12 mouse cellular contexts compared by ENCODE assay signal in the genomic region with DNA sequence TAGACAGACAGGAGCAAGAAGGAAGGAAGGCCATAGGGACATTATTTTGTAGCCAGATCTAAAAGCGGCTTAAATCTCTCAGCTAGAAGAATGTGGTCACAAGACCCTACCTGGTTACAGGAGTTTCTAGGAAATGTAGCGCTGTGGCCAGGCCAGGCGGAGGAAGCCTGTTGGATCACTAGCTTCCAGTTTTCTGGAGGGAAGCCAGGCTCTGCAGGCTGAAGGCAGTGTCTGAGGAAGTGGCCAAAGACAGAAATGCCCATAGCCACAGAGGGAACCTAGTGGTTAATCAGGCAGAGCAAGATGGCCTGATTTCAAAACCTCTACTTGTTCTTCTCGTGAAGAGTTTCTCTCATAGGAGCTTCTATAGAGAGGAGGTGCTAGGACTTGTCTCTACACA.
A peak's percentile ranks its signal among the peaks of the same experiment; 100 is the strongest.
DNase-seq lines count a peak whose midpoint lies in the region; TF ChIP-seq lines count a peak whose summit lies in the region.
"Had no signal": no experiment of that assay in that cellular context is flagged by ENCODE, and none has a peak within 500 bp of the region (broad histone marks: within the 10 kb centered on the region; RNA-seq: fewer than 3 reads in every experiment).

No protein-coding gene starts in this region.

- peaks cover 5% of the 10 kb centered on the region; the same call in 1 of the 2 replicates for H3K4me1 ChIP-seq in cerebellum, adult 2 months (ENCODE audit: control insufficient read depth, insufficient read depth, low read length)
- H3K4me1 ChIP-seq: megakaryocyte, embryonic 14.5 days had no signal

- no peak overlapping the region for H3K4me3 ChIP-seq in cerebellum, adult 2 months (replicated peaks; ENCODE audit: insufficient read depth, low read depth, low read length)
- H3K4me3 ChIP-seq: heart, adult 2 months; left cerebral cortex, adult 2 months; megakaryocyte, embryonic 14.5 days; neural tube, embryonic 12.5 days had no signal

- no peak for TF ChIP-seq CTCF in cerebellum, adult 2 months (IDR thresholded peaks at IDR 0.05; ENCODE audit: borderline replicate concordance, insufficient read depth, low read depth, low read length)

- H3K27me3 ChIP-seq in cerebellum, adult 2 months (ENCODE audit: control insufficient read depth, insufficient read depth, low read length), result no peaks in the 10 kb centered on the region; the same call in 1 of the 2 replicates
- H3K27me3 ChIP-seq: megakaryocyte, embryonic 14.5 days; neural tube, embryonic 12.5 days had no signal

- H3K27ac ChIP-seq in cerebellum, adult 2 months (ENCODE audit: insufficient read depth, low read length), result no peak overlapping the region
- H3K27ac ChIP-seq: heart, adult 2 months; left cerebral cortex, adult 2 months had no signal

- peak; percentile 10 for DNase-seq in kidney, adult 9 months
- DNase-seq in kidney, adult 8-10 months, result no peak
- peak; percentile 49 for DNase-seq in brain, adult 2 months (ENCODE audit: low read depth, low spot score)
- DNase-seq in cerebellum, adult 2 months, result peak; percentile 40 to 69
- peak; percentile 25 for DNase-seq in kidney, postnatal 14 days
- no peak for DNase-seq in spleen, postnatal 10 days (ENCODE audit: low spot score in 2 of 2)
- no peak for DNase-seq in B cell, adult 2 months
- DNase-seq: adrenal gland, postnatal 10 days; heart, adult 2 months had no signal

- 10% methylated on average over 4 of the region's 4 CpGs for WGBS in cerebellum, adult 2 months

- TF ChIP-seq POLR2A in cerebellum, adult 2 months (IDR thresholded peaks at IDR 0.05; ENCODE audit: borderline replicate concordance, insufficient read depth, low read length), result no peak

Comparison
In these comparisons a context has a peak if more than half of its experiments do, and no peak if none do; other contexts are left out.
1. DNase-seq: peak in kidney, adult 9 months (single experiment), brain, adult 2 months (single experiment), cerebellum, adult 2 months (2 of 2) and kidney, postnatal 14 days (single experiment); none in kidney, adult 8-10 months (0 of 2), spleen, postnatal 10 days (0 of 2) and B cell, adult 2 months (0 of 2).